37 mouse cellular contexts compared by ENCODE assay signal in genomic region chr1:74159613-74160012, GRCm38 (mm10). TPM values are rescaled to one million over a fixed set of nuclear protein-coding genes. Genes with fewer than 3 reads are reported as not detected.
"Had no signal": no experiment of that assay in that cellular context is flagged by ENCODE, and none has a peak within 500 bp of the region (broad histone marks: within the 10 kb centered on the region; RNA-seq: fewer than 3 reads in every experiment).

No protein-coding gene starts in this region.

RNA-seq across cellular contexts. Expression of gene Cxcr2, which starts 5.8 kb away (rescaled TPM):
- total RNA-seq: gastrocnemius, postnatal 25 days; layer of hippocampus, adult 18-20 months; layer of hippocampus, adult 8-10 months; layer of hippocampus, postnatal 14 days; left cerebral cortex, adult 18-20 months; left cerebral cortex, postnatal 10 days; left cerebral cortex, postnatal 25 days; liver, adult 2 months had no signal
- polyA plus RNA-seq: heart, embryonic 14.5 days had no signal

RNA-seq across cellular contexts. Expression of gene Rufy4, which starts 34.3 kb away (rescaled TPM):
- total RNA-seq: hindbrain, postnatal 0 days; layer of hippocampus, adult 18-20 months; layer of hippocampus, postnatal 36 days; left cerebral cortex, adult 18-20 months; left cerebral cortex, adult 8-10 months; left cerebral cortex, postnatal 25 days had no signal

RNA-seq across cellular contexts. Expression of gene Cxcr1, which starts 34.8 kb away (rescaled TPM):
- total RNA-seq: gastrocnemius, adult 2 months; gastrocnemius, postnatal 10 days; gastrocnemius, postnatal 25 days; gastrocnemius, postnatal 4 days; heart, adult 18-20 months; heart, adult 8-10 months; heart, postnatal 10 days; heart, postnatal 25 days; heart, postnatal 4 days; hindbrain, postnatal 0 days; layer of hippocampus, adult 18-20 months; layer of hippocampus, postnatal 14 days; layer of hippocampus, postnatal 36 days; left cerebral cortex, adult 18-20 months; left cerebral cortex, adult 8-10 months; left cerebral cortex, postnatal 10 days; left cerebral cortex, postnatal 25 days; left cerebral cortex, postnatal 4 days; liver, adult 2 months had no signal
- polyA plus RNA-seq: heart, embryonic 10.5 days; heart, embryonic 12.5 days; heart, embryonic 14.5 days; heart, embryonic 16.5 days; hindbrain, embryonic 13.5 days; hindbrain, embryonic 15.5 days; hindbrain, postnatal 0 days; intestine, embryonic 14.5 days; intestine, embryonic 16.5 days; kidney, adult 2 months; kidney, embryonic 15.5 days; kidney, postnatal 0 days; large intestine, adult 2 months; limb, embryonic 11.5 days; limb, embryonic 13.5 days; limb, embryonic 15.5 days; liver, adult 2 months; liver, embryonic 12.5 days; liver, embryonic 14.5 days had no signal
